Mouse (Mus musculus) liver, postnatal 0 days (tissue): Measurements from ENCODE around the gene Wnt5b. TPM values are rescaled to one million over a fixed set of nuclear protein-coding genes. Genes with fewer than 3 reads are reported as not detected.
"Not testable (repeated sequence)": the region's sequence is repeated elsewhere in the genome, so short reads cannot be mapped to it uniquely, and the experiment has no call there.

Experiments
- ATAC-seq: fragments of 200-750 bp; cut with Nextera tagmentation; 2 replicates; pipeline ENCODE4 v1.8.0; 2017; ENCODE audit warnings: mild to moderate bottlenecking, moderate library complexity
- DNase-seq: peaks from one replicate; pipeline ENCODE4 v3.0.0-alpha.2; 2016
- H3K27ac ChIP-seq: fragments of 300-500 bp; sonication (generic); 2 replicates; pipeline ENCODE4 v1.5.1; 2014; ENCODE audit warnings: antibody characterized with exemption, moderate library complexity, mild to moderate bottlenecking, low read depth
- H3K27me3 ChIP-seq: fragments of 300-500 bp; sonication (generic); 2 replicates; pipeline ENCODE4 v1.6.1; 2014; ENCODE audit warnings: low read length, control low read depth, mixed read lengths; ENCODE audit not compliant: insufficient read depth
- H3K36me3 ChIP-seq: fragments of 300-500 bp; sonication (generic); replicated peaks from 2 replicates; pipeline ENCODE4 v1.6.1; 2014; ENCODE audit warnings: mild to moderate bottlenecking, control low read depth, low read length, moderate library complexity, mixed read lengths; ENCODE audit not compliant: insufficient read depth
- H3K4me1 ChIP-seq: fragments of 300-500 bp; sonication (generic); 2 replicates; pipeline ENCODE4 v1.6.1; 2014; ENCODE audit warnings: antibody characterized with exemption, mild to moderate bottlenecking, control low read depth; ENCODE audit not compliant: insufficient read depth
- H3K4me2 ChIP-seq: fragments of 300-500 bp; sonication (generic); 2 replicates; pipeline ENCODE4 v1.6.1; 2014; ENCODE audit warnings: low read depth, mild to moderate bottlenecking, low read length, moderate library complexity, mixed read lengths
- H3K4me3 ChIP-seq: fragments of 300-500 bp; sonication (generic); 2 replicates; pipeline ENCODE4 v1.5.1; 2014; ENCODE audit warnings: low read depth, low read length
- H3K9ac ChIP-seq: fragments of 300-500 bp; sonication (generic); replicated peaks from 2 replicates; pipeline ENCODE4 v1.6.1; 2014; ENCODE audit warnings: mild to moderate bottlenecking, moderate library complexity
- H3K9me3 ChIP-seq: fragments of 300-500 bp; sonication (generic); 2 replicates; pipeline ENCODE4 v1.6.1; 2016; ENCODE audit warnings: mild to moderate bottlenecking, control low read depth, low read length, mixed read lengths
- CTCF ChIP-seq: sonication (generic); IDR thresholded peaks from 2 replicates; pipeline ENCODE4 v1.5.1; 2016; ENCODE audit warnings: antibody characterized with exemption, low read depth
- EP300 ChIP-seq: IDR thresholded peaks from 2 replicates; pipeline ENCODE4 v1.6.1; 2016; ENCODE audit warnings: antibody characterized with exemption, low read depth, mild to moderate bottlenecking
- WGBS: fragments of 180-500 bp; shearing (Covaris S2); extraction: QIAGEN DNeasy Blood & Tissue Kit; methylation state at CpG from one replicate; pipeline ENCODE4 v1.1.7; 2014; ENCODE audit not compliant: insufficient replicate concordance; 5-methylcytosine and 5-hydroxymethylcytosine counted together
- polyA plus RNA-seq: library from polyadenylated mRNA; unstranded; fragments of >200 nt; fragmentation: Nextera tagmentation; extraction: Ambion mirVana; gene quantifications from 2 replicates; pipeline ENCODE4 v1.2.1, GENCODE M21; 2015

Wnt5b gene
- polyA plus RNA-seq, 1 experiment from 2014 or later = 0.31 TPM

DNA sequence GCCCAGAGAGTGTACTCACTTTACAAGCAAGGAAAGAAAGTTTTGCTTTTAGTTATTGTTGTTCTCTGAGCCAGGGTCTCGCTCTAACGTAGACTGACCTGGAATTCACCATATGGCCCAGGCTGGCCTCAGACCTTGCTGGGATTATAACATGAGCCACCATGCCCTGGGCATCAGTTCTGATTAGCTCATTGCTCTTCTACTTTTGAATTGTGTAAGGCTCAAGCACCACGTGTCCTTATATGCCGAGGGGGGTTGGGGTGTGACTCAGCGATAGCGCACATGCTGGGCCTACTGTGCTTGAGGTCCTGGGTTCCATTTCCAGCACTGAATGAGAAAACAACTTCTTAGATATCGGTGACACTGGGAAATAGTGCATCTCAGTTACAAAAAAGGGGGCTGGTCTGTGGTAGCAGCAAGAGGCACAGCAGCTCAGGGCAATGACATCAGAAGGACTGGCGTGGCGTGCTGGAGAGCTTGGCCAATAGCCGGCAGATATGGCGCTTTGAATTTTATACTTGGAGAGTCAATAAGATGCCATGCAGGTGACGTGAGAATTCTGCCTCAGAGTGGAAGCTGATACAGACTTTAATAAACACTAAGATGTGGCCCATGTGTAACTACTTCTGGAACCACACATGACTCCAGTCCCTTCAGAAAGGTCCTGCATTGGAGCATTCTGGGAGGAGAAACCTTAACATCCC is 57.6 kb downstream of the Wnt5b start:
- 83% methylated on average over 12 of the region's 12 CpGs for WGBS
- ATAC-seq = no peak

GRCm38 (mm10) chr6:119485486-119485885 is 58.7 kb downstream of the Wnt5b start:
- ATAC-seq (no peak), DNase-seq (no peak)
- no peaks in the 10 kb centered on the region for H3K27me3 ChIP-seq
- WGBS = 15% methylated on average over 2 of the region's 2 CpGs
- no peak overlapping the region for H3K9ac ChIP-seq
- H3K9me3 ChIP-seq = no peaks in the 10 kb centered on the region
- no peak overlapping the region for H3K4me3 ChIP-seq
- H3K27ac ChIP-seq = no peak overlapping the region
- no peak overlapping the region for H3K4me2 ChIP-seq
- TF ChIP-seq CTCF (no peak), EP300 (no peak)
- peaks cover 9% of the 10 kb centered on the region; the same call in 1 of the 2 replicates for H3K36me3 ChIP-seq
- peaks cover 23% of the 10 kb centered on the region for H3K4me1 ChIP-seq

More for the DNA sequence above, 57.6 kb downstream of the Wnt5b start:
- Histone ChIP-seq H3K9ac (no peak overlapping the region), H3K27ac (no peak overlapping the region), H3K4me3 (no peak overlapping the region), H3K4me1 (peaks cover 14% of the 10 kb centered on the region), H3K4me2 (no peak overlapping the region), H3K36me3 (peaks cover 9% of the 10 kb centered on the region; the same call in 1 of the 2 replicates), H3K27me3 (no peaks in the 10 kb centered on the region), H3K9me3 (no peaks in the 10 kb centered on the region)
- DNase-seq = no peak
- TF ChIP-seq CTCF = no peak
- no peak for TF ChIP-seq EP300

GRCm38 (mm10) chr6:119482958-119483600 is 61.1 kb downstream of the Wnt5b start:
- H3K9ac ChIP-seq = no peak overlapping the region
- WGBS = 63% methylated on average over 16 of the region's 16 CpGs
- no peak for ATAC-seq

GRCm38 (mm10) chr6:119481741-119482390 is 62.3 kb downstream of the Wnt5b start:
- H3K27me3 ChIP-seq, DNase-seq, H3K27ac ChIP-seq, H3K9me3 ChIP-seq, H3K9ac ChIP-seq, ATAC-seq, H3K36me3 ChIP-seq: not testable (repeated sequence)
- Histone ChIP-seq H3K4me1 (peaks cover 43% of the 10 kb centered on the region), H3K4me3 (peak overlapping the region; percentile 89), H3K4me2 (peak overlapping the region; percentile 89)
- WGBS = 10% methylated on average over 10 of the region's 10 CpGs

More at GRCm38 (mm10) chr6:119482958-119483600, 61.1 kb downstream of the Wnt5b start:
- Histone ChIP-seq H3K27me3 (no peaks in the 10 kb centered on the region), H3K4me2 (peak overlapping the region; percentile 89), H3K27ac (no peak overlapping the region), H3K36me3 (peaks cover 9% of the 10 kb centered on the region; the same call in 1 of the 2 replicates), H3K4me1 (peaks cover 37% of the 10 kb centered on the region), H3K9me3 (no peaks in the 10 kb centered on the region), H3K4me3 (peak overlapping the region; percentile 89; the same call in 1 of the 2 replicates)
- TF ChIP-seq CTCF = peak; percentile 57
- TF ChIP-seq EP300 = no peak
- DNase-seq = no peak

DNA sequence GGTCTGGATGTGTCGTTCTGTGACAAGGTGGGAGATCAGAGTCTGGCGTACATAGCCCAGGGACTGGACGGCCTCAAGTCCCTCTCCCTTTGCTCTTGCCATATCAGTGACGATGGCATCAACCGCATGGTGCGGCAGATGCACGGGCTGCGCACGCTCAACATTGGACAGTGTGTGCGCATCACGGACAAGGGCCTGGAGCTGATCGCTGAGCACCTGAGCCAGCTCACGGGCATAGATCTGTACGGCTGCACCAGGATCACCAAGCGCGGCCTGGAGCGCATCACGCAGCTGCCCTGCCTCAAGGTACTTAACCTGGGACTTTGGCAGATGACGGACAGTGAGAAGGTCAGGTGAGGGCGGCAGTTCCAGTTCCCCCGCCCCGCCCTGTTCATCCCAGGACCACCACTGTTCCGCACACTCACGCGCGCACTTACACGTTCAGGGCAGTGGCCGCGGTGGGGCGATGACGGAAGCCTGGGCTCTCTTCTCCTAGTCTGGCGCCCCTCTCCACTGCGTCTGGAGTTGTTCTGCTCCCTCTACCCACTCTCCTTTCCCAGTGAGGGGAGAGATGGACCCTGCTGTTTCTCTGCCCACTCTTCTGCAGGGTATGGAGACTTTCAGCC is 63.3 kb downstream of the Wnt5b start:
- Histone ChIP-seq H3K9ac (peak overlapping the region; percentile 92), H3K36me3 (peaks cover 9% of the 10 kb centered on the region; the same call in 1 of the 2 replicates), H3K27ac (peak overlapping the region; percentile 99), H3K4me1 (peaks cover 40% of the 10 kb centered on the region), H3K4me3 (peak overlapping the region; percentile 89), H3K27me3 (no peaks in the 10 kb centered on the region), H3K4me2 (peak overlapping the region; percentile 89), H3K9me3 (no peaks in the 10 kb centered on the region)
- TF ChIP-seq CTCF (no peak), EP300 (no peak)
- no peak; the same call in 1 of the 2 replicates for ATAC-seq
- DNase-seq = peak; percentile 38
- 4% methylated on average over 30 of the region's 33 CpGs for WGBS
